Mouse (Mus musculus) forebrain, embryonic 14.5 days (tissue): ENCODE data around the gene Lypd6. TPM values are rescaled to one million over a fixed set of nuclear protein-coding genes. Genes with fewer than 3 reads are reported as not detected.

ENCODE experiments used
- ATAC-seq: fragments of 200-750 bp; cut with Nextera tagmentation; 2 replicates; pipeline ENCODE4 v1.8.0; 2017; ENCODE audit warnings: mild to moderate bottlenecking, moderate library complexity
- DNase-seq: peaks from one replicate; pipeline ENCODE4 v3.0.0-alpha.2; 2015; ENCODE audit warnings: low spot score
- H3K27ac ChIP-seq: fragments of 300-500 bp; sonication (generic); 2 replicates; pipeline ENCODE4 v1.5.1; 2014; ENCODE audit warnings: low read depth, mild to moderate bottlenecking, control low read depth, low read length, moderate library complexity
- H3K27me3 ChIP-seq: fragments of 300-500 bp; sonication (generic); replicated peaks from 2 replicates; pipeline ENCODE4 v1.6.1; 2014; ENCODE audit warnings: low read length, control low read depth, mixed read lengths; ENCODE audit not compliant: control insufficient read depth, insufficient read depth
- H3K36me3 ChIP-seq: fragments of 300-500 bp; sonication (generic); 2 replicates; pipeline ENCODE4 v1.6.1; 2014; ENCODE audit warnings: low read length, control low read depth; ENCODE audit not compliant: control insufficient read depth, insufficient read depth
- H3K4me1 ChIP-seq: fragments of 300-500 bp; sonication (generic); 2 replicates; pipeline ENCODE4 v1.6.1; 2014; ENCODE audit warnings: antibody characterized with exemption, low read length, control low read depth; ENCODE audit not compliant: control insufficient read depth, insufficient read depth
- H3K4me2 ChIP-seq: fragments of 300-500 bp; sonication (generic); 2 replicates; pipeline ENCODE4 v1.6.1; 2014; ENCODE audit warnings: mild to moderate bottlenecking, control low read depth, low read length
- H3K4me3 ChIP-seq: fragments of 300-500 bp; sonication (generic); 2 replicates; pipeline ENCODE4 v1.5.1; 2014; ENCODE audit warnings: low read depth, low read length, control low read depth
- H3K9ac ChIP-seq: fragments of 300-500 bp; sonication (generic); 2 replicates; pipeline ENCODE4 v1.6.1; 2014; ENCODE audit warnings: mild to moderate bottlenecking, low read length, control low read depth, moderate library complexity
- H3K9me3 ChIP-seq: fragments of 300-500 bp; sonication (generic); replicated peaks from 2 replicates; pipeline ENCODE4 v1.6.1; 2016; ENCODE audit warnings: low read length, control low read depth, mixed read lengths; ENCODE audit not compliant: control insufficient read depth
- WGBS: fragments of 180-500 bp; shearing (Covaris S2); extraction: QIAGEN DNeasy Blood & Tissue Kit; methylation state at CpG from one replicate; pipeline ENCODE4 v1.1.7; 2014; 5-methylcytosine and 5-hydroxymethylcytosine counted together
- polyA plus RNA-seq: library from polyadenylated mRNA; unstranded; fragments of >200 nt; fragmentation: Nextera tagmentation; extraction: Ambion mirVana; gene quantifications from 2 replicates; pipeline ENCODE4 v1.2.1, GENCODE M21; 2014

The Lypd6 gene
- polyA plus RNA-seq: 15.9 and 16.5 TPM in 2 replicates

DNA sequence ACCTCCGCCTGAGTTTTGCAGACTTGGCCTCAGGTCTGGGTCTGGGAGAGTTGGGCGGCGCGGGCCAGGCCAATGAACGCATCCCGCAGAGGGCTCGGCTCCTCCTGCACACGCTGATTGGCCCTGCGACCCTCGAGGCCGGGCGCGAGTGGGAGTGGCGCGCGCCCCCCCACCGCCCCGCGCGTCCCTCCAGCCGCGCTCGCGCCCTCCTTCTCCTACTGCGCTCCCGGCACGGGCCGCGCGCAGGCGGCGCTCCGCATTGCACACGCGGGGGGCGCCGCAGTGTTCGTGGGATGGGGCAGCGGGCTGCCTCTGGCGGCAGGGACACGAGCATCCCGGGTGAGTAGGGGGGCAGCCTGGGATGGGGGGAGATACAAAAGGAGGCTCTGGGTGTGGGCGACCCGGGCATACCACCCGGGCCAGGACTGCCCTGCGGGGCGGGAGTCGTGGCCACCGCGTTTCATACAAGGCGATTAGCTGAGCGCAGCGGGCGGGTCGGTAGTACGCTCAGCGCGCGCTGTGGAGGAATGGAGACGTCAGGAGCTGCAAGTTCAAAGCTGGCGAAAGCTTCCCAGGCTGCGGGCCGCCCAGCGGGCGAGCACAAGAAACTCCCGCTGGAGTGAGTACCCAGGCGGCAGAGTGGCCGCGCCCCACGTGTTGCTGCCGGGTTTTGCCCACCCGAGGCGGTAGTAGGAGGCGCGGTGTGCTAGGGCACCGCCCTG, at the start of gene Lypd6:
Gene Lypd6, plus strand, starts transcription at position 184 of the 722 bp plus-strand sequence.
- whole genome bisulfite sequencing: under 1% methylated on average over 67 of the region's 76 CpGs
- ATAC-seq: peak; percentile 95
- Histone ChIP-seq H3K9ac (peak within 1 kb of the TSS; percentile 71), H3K4me2 (peak within 1 kb of the TSS; percentile 93), H3K27me3 (no peaks in the 10 kb centered on the region), H3K27ac (no peak within 1 kb of the TSS; the same call in 1 of the 2 replicates), H3K4me3 (peak within 1 kb of the TSS; percentile 75), H3K9me3 (no peaks in the 10 kb centered on the region), H3K4me1 (peaks cover 5% of the 10 kb centered on the region), H3K36me3 (no peaks in the 10 kb centered on the region)
- peak; percentile 83 for DNase-seq

DNA sequence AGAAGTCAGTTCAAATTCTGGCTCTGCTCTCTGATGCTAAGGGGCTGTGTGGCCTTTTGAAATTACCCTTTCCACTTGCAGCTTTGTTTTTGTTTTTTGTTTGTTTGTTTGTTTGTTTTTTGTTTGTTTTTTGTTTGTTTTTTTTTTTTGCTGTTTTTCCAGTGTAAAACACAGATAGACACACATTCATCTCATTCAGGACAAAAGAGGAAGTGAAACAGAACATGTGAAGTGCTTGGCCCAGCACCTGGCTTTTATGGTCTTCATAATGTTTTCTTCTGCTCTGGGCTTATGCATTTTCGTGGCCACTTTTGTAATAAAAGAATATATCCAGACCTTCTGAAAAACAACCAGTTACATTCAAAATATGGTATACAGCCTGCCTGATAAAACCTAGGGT, 46.8 kb upstream of the Lypd6 start:
- no peaks in the 10 kb centered on the region for H3K36me3 ChIP-seq
- H3K4me2 ChIP-seq: no peak overlapping the region
- no peak for DNase-seq
- no peaks in the 10 kb centered on the region for H3K4me1 ChIP-seq
- no peak overlapping the region for H3K27ac ChIP-seq
- 83% methylated on average over 1 of the region's 1 CpGs for WGBS
- H3K9ac ChIP-seq: no peak overlapping the region
- H3K9me3 ChIP-seq: no peaks in the 10 kb centered on the region
- H3K4me3 ChIP-seq: no peak overlapping the region
- ATAC-seq: no peak
- H3K27me3 ChIP-seq: no peaks in the 10 kb centered on the region

DNA sequence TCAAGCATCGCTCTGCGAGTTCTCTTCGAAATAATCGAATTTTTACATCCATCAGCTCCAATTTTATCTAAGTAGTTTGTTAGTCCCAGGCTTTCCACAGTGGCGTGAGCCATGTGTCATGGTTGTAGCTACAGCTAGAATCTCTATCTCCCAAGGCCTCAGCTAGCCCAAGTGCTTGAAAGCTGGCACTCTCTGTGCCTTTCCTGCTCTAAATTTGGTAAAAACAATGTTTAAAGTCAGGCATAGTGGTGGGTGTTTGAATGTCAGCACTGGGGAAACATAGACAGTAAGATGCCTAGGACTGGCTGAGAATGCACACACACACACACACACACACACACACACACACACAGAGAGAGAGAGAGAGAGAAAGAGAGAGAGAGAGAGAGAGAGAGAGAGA, 40.7 kb upstream of the Lypd6 start:
- Histone ChIP-seq H3K4me2 (no peak overlapping the region), H3K4me1 (peaks cover 4% of the 10 kb centered on the region; the same call in 1 of the 2 replicates), H3K4me3 (no peak overlapping the region), H3K9me3 (no peaks in the 10 kb centered on the region), H3K27ac (no peak overlapping the region), H3K9ac (no peak overlapping the region), H3K36me3 (no peaks in the 10 kb centered on the region), H3K27me3 (no peaks in the 10 kb centered on the region)
- 94% methylated on average over 5 of the region's 5 CpGs for WGBS
- DNase-seq: no peak
- ATAC-seq: no peak

- Histone ChIP-seq H3K4me2 (no peak overlapping the region), H3K27me3 (no peaks in the 10 kb centered on the region), H3K4me1 (peaks cover 4% of the 10 kb centered on the region; the same call in 1 of the 2 replicates), H3K4me3 (no peak overlapping the region), H3K9ac (no peak overlapping the region), H3K36me3 (no peaks in the 10 kb centered on the region), H3K27ac (no peak overlapping the region), H3K9me3 (no peaks in the 10 kb centered on the region)
- ATAC-seq (no peak), DNase-seq (no peak)
- WGBS: 64% methylated on average over 8 of the region's 8 CpGs
Measured at GRCm38 (mm10) chr2:50028930-50029329, 37.3 kb upstream of the Lypd6 start.

DNA sequence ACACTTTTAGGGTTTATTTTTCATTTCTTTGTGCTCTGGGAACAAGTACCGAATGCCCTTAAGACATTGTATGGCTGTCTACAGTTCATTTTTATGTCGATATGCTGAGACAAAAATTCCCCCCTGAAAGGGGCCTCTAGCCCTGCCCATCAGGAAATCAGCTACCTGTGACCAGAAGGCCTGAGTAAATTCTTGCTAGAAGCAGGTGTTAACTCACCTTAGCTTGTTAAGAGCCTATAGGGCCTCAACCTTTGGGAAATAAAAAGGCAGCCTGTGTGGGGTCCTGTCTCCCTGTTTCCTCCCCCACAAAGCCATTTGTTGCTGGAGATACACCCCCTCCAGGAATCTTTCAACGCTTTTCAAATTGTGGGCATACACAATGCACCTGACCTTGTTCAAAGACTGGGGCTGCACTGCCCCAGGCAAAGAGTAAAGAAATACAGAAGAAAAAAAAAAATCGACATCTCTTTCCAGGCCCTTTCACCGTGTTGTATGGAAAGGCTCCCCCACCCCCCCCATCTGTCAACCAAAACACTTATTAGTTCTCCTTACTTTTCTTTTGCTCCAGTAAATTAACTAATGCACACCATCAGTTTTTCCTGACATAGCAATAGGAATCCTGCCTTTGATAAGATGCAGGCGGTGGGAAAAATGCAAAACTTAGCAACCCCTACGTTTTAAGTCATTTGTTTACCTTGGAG, 21.9 kb upstream of the Lypd6 start:
- ATAC-seq (peak; percentile 83), DNase-seq (peak; percentile 89)
- peaks cover 10% of the 10 kb centered on the region for H3K4me1 ChIP-seq
- no peaks in the 10 kb centered on the region for H3K9me3 ChIP-seq
- 16% methylated on average over 7 of the region's 7 CpGs for WGBS
- no peaks in the 10 kb centered on the region for H3K27me3 ChIP-seq
- H3K27ac ChIP-seq: peak overlapping the region; percentile 81
- no peaks in the 10 kb centered on the region for H3K36me3 ChIP-seq
- no peak overlapping the region for H3K4me3 ChIP-seq
- H3K4me2 ChIP-seq: no peak overlapping the region
- H3K9ac ChIP-seq: no peak overlapping the region

GRCm38 (mm10) chr2:50044871-50045470, 21.3 kb upstream of the Lypd6 start:
- no peak overlapping the region for H3K4me2 ChIP-seq
- no peak overlapping the region for H3K9ac ChIP-seq
- WGBS: 23% methylated on average over 7 of the region's 7 CpGs
- no peaks in the 10 kb centered on the region for H3K27me3 ChIP-seq
- DNase-seq: peak; percentile 80
- H3K4me1 ChIP-seq: peaks cover 10% of the 10 kb centered on the region
- H3K27ac ChIP-seq: peak overlapping the region; percentile 81
- ATAC-seq: peak; percentile 95
- no peak overlapping the region for H3K4me3 ChIP-seq
- H3K9me3 ChIP-seq: no peaks in the 10 kb centered on the region
- no peaks in the 10 kb centered on the region for H3K36me3 ChIP-seq

GRCm38 (mm10) chr2:50045841-50046240, 20.4 kb upstream of the Lypd6 start:
- no peak overlapping the region for H3K4me2 ChIP-seq
- peaks cover 10% of the 10 kb centered on the region for H3K4me1 ChIP-seq
- no peaks in the 10 kb centered on the region for H3K36me3 ChIP-seq
- no peaks in the 10 kb centered on the region for H3K9me3 ChIP-seq
- ATAC-seq: no peak
- no peak overlapping the region for H3K9ac ChIP-seq
- H3K4me3 ChIP-seq: no peak overlapping the region
- WGBS: 43% methylated on average over 4 of the region's 4 CpGs
- H3K27ac ChIP-seq: peak overlapping the region; percentile 81; the same call in 1 of the 2 replicates
- DNase-seq: no peak
- no peaks in the 10 kb centered on the region for H3K27me3 ChIP-seq

GRCm38 (mm10) chr2:50048442-50048841, 17.8 kb upstream of the Lypd6 start:
- H3K36me3 ChIP-seq: no peaks in the 10 kb centered on the region
- DNase-seq (no peak), ATAC-seq (no peak)
- H3K4me2 ChIP-seq: no peak overlapping the region
- H3K27me3 ChIP-seq: no peaks in the 10 kb centered on the region
- H3K9ac ChIP-seq: no peak overlapping the region
- peaks cover 10% of the 10 kb centered on the region for H3K4me1 ChIP-seq
- no peak overlapping the region for H3K27ac ChIP-seq
- no peak overlapping the region for H3K4me3 ChIP-seq
- H3K9me3 ChIP-seq: no peaks in the 10 kb centered on the region

DNA sequence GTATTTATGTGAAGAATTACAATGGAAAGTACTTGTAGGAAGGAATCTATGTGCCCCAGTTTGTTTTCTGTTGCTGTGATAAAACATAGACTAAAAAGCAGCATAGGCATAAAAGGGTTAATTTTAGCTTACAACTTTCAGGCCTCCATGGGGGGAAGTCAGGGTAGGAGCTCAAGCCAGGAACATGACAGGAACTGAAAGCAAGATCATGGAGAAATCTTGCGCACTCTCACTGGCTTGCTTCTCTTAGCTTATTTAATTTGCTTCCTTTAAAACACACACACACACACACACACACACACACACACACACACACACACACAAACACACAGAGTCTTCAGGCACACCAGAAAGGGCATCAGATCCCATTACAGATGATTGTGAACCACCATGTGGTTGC, 12.3 kb upstream of the Lypd6 start:
- H3K36me3 ChIP-seq: no peaks in the 10 kb centered on the region
- DNase-seq (no peak), ATAC-seq (no peak)
- H3K9me3 ChIP-seq: no peaks in the 10 kb centered on the region
- 86% methylated on average over 1 of the region's 1 CpGs for WGBS
- no peak overlapping the region for H3K4me3 ChIP-seq
- no peaks in the 10 kb centered on the region for H3K4me1 ChIP-seq
- H3K27me3 ChIP-seq: no peaks in the 10 kb centered on the region
- H3K27ac ChIP-seq: no peak overlapping the region
- no peak overlapping the region for H3K9ac ChIP-seq
- no peak overlapping the region for H3K4me2 ChIP-seq
